8 mouse cellular contexts compared by ENCODE assay signal in the genomic region with DNA sequence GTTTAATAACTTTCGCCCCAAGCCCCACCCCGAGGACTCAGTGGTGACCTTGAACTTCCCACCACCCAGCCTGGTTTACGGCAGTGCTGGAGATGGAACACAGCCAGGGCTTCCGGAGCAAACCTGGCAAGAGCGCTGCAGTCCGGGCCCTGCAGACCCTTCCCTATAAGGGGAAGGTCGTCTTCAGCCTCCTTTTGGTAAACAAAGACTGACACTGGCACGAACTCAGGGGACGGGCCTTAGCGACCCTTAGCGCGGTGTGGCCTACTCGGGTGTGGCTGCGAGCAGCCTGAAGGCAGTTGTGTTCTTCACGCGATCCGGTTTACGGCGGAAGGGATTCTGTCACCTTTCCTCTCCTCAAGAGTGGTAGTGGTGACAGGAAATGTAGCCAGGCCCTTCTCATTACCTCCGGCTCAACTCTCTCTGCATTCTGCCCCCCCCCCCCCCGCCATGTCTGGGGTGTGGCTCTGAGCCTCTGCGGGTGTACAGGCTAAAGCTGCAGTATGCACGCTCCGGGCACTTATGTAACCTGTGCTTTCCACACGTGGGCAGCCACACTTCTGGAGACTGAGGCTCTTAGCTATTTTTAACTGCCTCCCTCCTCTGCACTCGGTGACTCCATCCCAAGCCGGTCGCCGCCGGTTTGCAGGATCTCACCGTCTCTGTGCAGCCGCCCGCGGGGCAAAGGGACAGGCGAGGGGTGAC. TPM values are rescaled to one million over a fixed set of nuclear protein-coding genes. Genes with fewer than 3 reads are reported as not detected.
DNase-seq lines count a peak whose midpoint lies in the region; ATAC-seq lines count a peak whose summit lies in the region.

TSS of gene Mpc1 (plus strand) at position 84 of the 705 bp plus-strand sequence.

- peak; percentile 54 for ATAC-seq in forebrain, embryonic 16.5 days
- peak; percentile 74 for ATAC-seq in neural tube, embryonic 15.5 days (ENCODE audit: low FRiP score)

- H3K4me2 ChIP-seq in forebrain, embryonic 16.5 days (ENCODE audit: low read length): peak within 1 kb of the TSS; percentile 98
- H3K4me2 ChIP-seq in neural tube, embryonic 15.5 days: peak within 1 kb of the TSS; percentile 93

- H3K27me3 ChIP-seq in forebrain, embryonic 16.5 days (replicated peaks; ENCODE audit: control insufficient read depth, insufficient read depth, low read length): no peaks in the 10 kb centered on the region
- no peaks in the 10 kb centered on the region for H3K27me3 ChIP-seq in neural tube, embryonic 15.5 days (replicated peaks)

- DNase-seq in MEL-GATA-1-ER (ENCODE audit: extremely low read depth, low read depth): peak; percentile 55
- DNase-seq in cerebellum, adult 11-12 months: peak; percentile 98
- peak; percentile 72 to 77 for DNase-seq in heart, postnatal 36 days
- DNase-seq in layer of hippocampus, adult 18-20 months (ENCODE audit: low spot score in 2 of 2): peak; percentile 82 to 91
- DNase-seq in lung, adult 18-20 months: peak; percentile 80 to 84
- DNase-seq in thymus, adult 18-20 months: peak; percentile 27 to 47

- no peaks in the 10 kb centered on the region for H3K36me3 ChIP-seq in forebrain, embryonic 16.5 days (ENCODE audit: control insufficient read depth, insufficient read depth)
- no peaks in the 10 kb centered on the region for H3K36me3 ChIP-seq in neural tube, embryonic 15.5 days

- H3K27ac ChIP-seq in forebrain, embryonic 16.5 days (ENCODE audit: low read length): peak within 1 kb of the TSS; percentile 94
- H3K27ac ChIP-seq in neural tube, embryonic 15.5 days (replicated peaks): peak within 1 kb of the TSS; percentile 95

- H3K4me3 ChIP-seq in forebrain, embryonic 16.5 days (replicated peaks; ENCODE audit: low read length): peak within 1 kb of the TSS; percentile 90
- H3K4me3 ChIP-seq in neural tube, embryonic 15.5 days (replicated peaks): peak within 1 kb of the TSS; percentile 94

- H3K9me3 ChIP-seq in forebrain, embryonic 16.5 days (ENCODE audit: control insufficient read depth, low read length): no peaks in the 10 kb centered on the region
- no peaks in the 10 kb centered on the region for H3K9me3 ChIP-seq in neural tube, embryonic 15.5 days (replicated peaks)

- intact Hi-C loops in heart, postnatal 36 days (cut with DNase I): loop anchor here (10.0 kb wide), 1 partner anchor 522 kb away; no protein-coding TSS in a partner anchor

- peak within 1 kb of the TSS; percentile 88 for H3K9ac ChIP-seq in forebrain, embryonic 16.5 days (replicated peaks; ENCODE audit: low read depth, low read length)
- H3K9ac ChIP-seq in neural tube, embryonic 15.5 days (replicated peaks): peak within 1 kb of the TSS; percentile 87

- H3K4me1 ChIP-seq in forebrain, embryonic 16.5 days (replicated peaks; ENCODE audit: control insufficient read depth, insufficient read depth, low read length): peaks cover 21% of the 10 kb centered on the region
- peaks cover 29% of the 10 kb centered on the region for H3K4me1 ChIP-seq in neural tube, embryonic 15.5 days

- 2% methylated on average over 34 of the region's 35 CpGs for WGBS in forebrain, embryonic 16.5 days
- WGBS in neural tube, embryonic 15.5 days: 2% methylated on average over 34 of the region's 35 CpGs

RNA-seq across cellular contexts. Expression of gene Mpc1, which starts in this region (rescaled TPM):
- polyA plus RNA-seq in forebrain, embryonic 16.5 days (2015; fragmentation: Nextera tagmentation; extraction: Ambion mirVana): 343 and 355 TPM in 2 replicates
- total RNA-seq in heart, postnatal 36 days (2021): 100 to 1,000 TPM; 805 to 817 TPM
- total RNA-seq in layer of hippocampus, adult 18-20 months (2021): 100 to 1,000 TPM; 134 to 141 TPM
- polyA plus RNA-seq in neural tube, embryonic 15.5 days (2015; fragmentation: Nextera tagmentation; extraction: Ambion mirVana): 382 and 460 TPM in 2 replicates

Comparison
In these comparisons a context has a peak if more than half of its experiments do, and no peak if none do; other contexts are left out.
1. Peak in every context shown above with its lines: DNase-seq, ATAC-seq, H3K4me3 ChIP-seq and H3K27ac ChIP-seq.
2. RNA of gene Mpc1 (total RNA-seq): 805 to 817 TPM in heart, postnatal 36 days; 134 to 141 TPM in layer of hippocampus, adult 18-20 months; every median in the first group is over 4 times any median in the second.
3. DNase-seq: peak in every context shown above with its lines; median percentile 98 in cerebellum, adult 11-12 months; 86 in layer of hippocampus, adult 18-20 months; 82 in lung, adult 18-20 months; 74 in heart, postnatal 36 days; 55 in MEL-GATA-1-ER; 37 in thymus, adult 18-20 months.